Mouse (Mus musculus): ENCODE data around the gene Ambp. TPM values are rescaled to one million over a fixed set of nuclear protein-coding genes. Genes with fewer than 3 reads are reported as not detected.

Ambp gene
- polyA plus RNA-seq, 1 experiment from 2014 or later: not detected

Other genes starting within 250 kb of the Ambp start
- gene Zfp618, start 189.2 kb downstream of the Ambp start, polyA plus RNA-seq (2014; fragmentation: Nextera tagmentation; extraction: Ambion mirVana): 23.6 and 27.7 TPM in 2 replicates
- gene Kif12, start 17.3 kb upstream of the Ambp start, polyA plus RNA-seq (2014; fragmentation: Nextera tagmentation; extraction: Ambion mirVana): not detected in 2 replicates
- gene Col27a1, start 59.2 kb upstream of the Ambp start, polyA plus RNA-seq (2014; fragmentation: Nextera tagmentation; extraction: Ambion mirVana): 1.9 and 2.3 TPM in 2 replicates
- not detected in 2 replicates for gene Orm1, start 189.8 kb upstream of the Ambp start, polyA plus RNA-seq (2014; fragmentation: Nextera tagmentation; extraction: Ambion mirVana)
- gene Orm3, start 201.4 kb upstream of the Ambp start, polyA plus RNA-seq (2014; fragmentation: Nextera tagmentation; extraction: Ambion mirVana): not detected in 2 replicates
- gene Orm2, start 207.7 kb upstream of the Ambp start, polyA plus RNA-seq (2014; fragmentation: Nextera tagmentation; extraction: Ambion mirVana): not detected in 2 replicates
- 7.0 and 9.1 TPM in 2 replicates for gene Akna, start 248.6 kb upstream of the Ambp start, polyA plus RNA-seq (2014; fragmentation: Nextera tagmentation; extraction: Ambion mirVana)